Mouse (Mus musculus) MN1 (cell line): ENCODE results near the gene Wdr74.
A peak's percentile ranks its signal among the peaks of the same experiment; 100 is the strongest.
"Not testable (repeated sequence)": the region's sequence is repeated elsewhere in the genome, so short reads cannot be mapped to it uniquely, and the experiment has no call there.

Source experiments
- DNase-seq: peaks from one replicate; pipeline ENCODE4 v3.0.0-alpha.2; 2016; ENCODE audit warnings: low spot score

Gene Wdr74

GRCm38 (mm10) chr19:8715868-8716766, 19.5 kb upstream of the Wdr74 start:
- DNase-seq, result no peak

DNA sequence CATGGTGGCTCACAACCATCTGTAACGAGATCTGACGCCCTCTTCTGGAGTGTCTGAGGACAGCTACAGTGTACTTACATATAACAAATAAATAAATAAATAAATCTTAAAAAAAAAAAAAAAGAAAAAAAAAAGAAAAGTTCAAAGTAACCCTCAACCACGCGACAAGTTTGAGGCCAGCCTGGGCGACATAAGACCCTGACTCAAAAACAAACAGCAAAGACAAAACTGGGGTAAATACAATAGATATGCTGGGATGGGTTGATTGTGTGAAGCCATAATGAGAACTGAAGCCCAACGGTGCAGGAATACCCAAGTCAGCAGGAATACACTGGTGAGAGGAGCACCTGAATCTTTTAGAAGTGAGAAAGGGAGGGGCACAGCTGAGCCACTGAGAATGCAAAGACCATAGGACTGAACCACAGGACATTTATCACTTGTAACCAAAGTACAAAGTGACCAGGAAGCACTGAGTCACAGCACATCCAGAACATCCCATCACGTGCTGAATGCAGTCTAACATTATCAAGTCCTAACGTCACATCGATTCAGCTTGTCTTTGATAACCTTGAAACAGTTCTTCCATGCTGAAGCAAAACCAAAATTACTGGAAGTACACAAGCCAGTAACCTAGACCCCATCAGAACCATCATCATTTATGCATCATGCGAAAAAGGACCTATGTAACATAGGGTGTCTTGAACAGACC, 18.7 kb upstream of the Wdr74 start:
- no peak for DNase-seq

- DNase-seq, result peak; percentile 71
These were observed 17.3 kb upstream of the Wdr74 start for GRCm38 (mm10) chr19:8718357-8718756.

DNA sequence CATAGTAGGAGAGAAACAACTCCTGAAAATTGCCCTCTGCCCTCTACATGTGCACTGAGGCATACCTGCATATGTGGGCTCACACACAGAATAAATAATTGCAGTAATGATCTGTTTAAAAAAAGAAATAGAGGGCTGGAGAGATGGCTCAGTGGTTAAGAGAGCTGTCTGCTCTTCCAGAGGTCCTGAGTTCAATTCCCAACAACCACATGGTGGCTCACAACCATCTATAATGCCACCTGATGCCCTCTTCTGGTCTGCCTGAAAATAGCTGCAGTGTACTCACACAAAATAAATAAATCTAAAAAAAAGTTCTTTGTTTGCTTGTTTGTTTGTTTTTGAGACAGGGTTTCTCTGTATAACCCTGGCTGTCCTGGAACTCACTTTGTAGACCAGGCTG, 16.6 kb upstream of the Wdr74 start:
- not testable (repeated sequence) for DNase-seq

DNA sequence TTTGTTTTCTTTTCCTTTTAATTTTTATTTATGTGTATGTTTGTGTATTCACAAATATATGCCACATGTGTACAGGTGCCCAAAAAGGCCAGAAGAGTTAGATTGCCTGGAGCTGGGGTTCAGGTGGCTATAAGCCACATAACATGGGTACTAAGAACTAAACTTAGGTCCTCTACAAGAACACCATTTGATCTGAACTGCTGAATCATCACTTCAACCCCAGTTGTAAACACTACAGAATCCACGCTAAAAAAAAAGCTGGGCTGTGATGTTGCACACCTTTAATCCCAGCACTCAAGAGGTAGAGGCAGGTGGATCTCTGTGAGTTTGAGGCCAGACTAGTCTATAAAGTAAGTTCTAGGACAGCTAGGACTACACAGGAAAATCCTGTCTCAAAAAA, 14.2 kb upstream of the Wdr74 start:
- no peak for DNase-seq

- DNase-seq, result no peak
These were observed 13.6 kb upstream of the Wdr74 start for GRCm38 (mm10) chr19:8722021-8722420.

GRCm38 (mm10) chr19:8722559-8722906, 13.1 kb upstream of the Wdr74 start:
- DNase-seq, result no peak

DNA sequence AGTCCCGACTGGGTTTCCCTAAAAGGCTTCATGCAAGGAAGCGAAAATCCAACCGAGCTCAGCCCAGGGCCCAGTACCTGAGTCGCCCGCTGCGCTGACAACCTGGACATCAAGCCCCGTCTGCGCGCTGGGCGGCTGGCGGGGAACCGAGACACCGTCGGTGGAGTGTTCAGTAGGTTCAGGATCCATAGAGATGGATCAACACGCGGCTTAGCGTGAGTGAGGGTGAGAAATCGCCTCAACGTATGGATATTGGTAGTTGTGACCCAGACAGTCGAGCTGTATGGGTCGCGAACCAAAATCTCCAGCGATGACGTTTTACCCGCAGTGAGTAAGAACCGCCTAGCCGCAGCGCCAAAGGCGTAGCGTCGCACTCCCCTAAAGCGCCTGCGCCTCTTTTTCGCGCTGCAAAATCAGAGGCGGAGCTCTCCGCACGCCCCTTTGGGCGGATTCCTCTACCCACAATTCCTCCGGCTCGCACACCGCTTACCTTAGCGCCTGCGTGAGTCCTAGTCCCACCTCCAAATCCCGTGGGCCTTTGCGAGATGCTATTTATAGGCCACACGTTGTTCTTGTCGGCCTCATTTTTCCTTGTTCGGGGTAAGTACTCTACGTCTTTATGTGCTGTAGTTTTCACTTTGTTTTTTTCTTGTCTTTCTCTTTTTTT, 12.6 kb upstream of the Wdr74 start, which contains the start of gene Slc3a2:
TSS of gene Slc3a2 (minus strand) at position 463 of the 667 bp plus-strand sequence.
- DNase-seq, result peak; percentile 97

- DNase-seq, result peak; percentile 29
These were observed 11.9 kb upstream of the Wdr74 start for GRCm38 (mm10) chr19:8723574-8724346.

DNA sequence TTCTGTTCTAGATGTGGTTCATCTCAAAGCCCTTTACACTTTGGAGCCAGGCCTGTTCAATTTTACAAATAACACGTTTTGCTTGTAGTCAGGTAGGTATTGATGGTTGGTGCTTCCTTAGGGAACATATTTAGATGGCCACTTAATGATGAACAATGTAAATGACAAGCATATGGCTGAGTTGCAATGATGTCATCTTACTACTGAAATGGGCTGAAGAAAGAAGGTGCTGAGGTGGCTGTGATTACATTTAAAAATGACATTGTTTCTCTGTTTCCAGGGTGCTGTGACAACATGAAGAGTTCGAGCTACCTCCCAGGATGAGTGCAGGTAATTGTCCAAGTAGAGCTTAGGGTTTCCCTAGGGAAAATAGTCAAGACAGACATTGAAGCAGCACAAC, 11.2 kb upstream of the Wdr74 start:
- DNase-seq, result peak; percentile 24

DNA sequence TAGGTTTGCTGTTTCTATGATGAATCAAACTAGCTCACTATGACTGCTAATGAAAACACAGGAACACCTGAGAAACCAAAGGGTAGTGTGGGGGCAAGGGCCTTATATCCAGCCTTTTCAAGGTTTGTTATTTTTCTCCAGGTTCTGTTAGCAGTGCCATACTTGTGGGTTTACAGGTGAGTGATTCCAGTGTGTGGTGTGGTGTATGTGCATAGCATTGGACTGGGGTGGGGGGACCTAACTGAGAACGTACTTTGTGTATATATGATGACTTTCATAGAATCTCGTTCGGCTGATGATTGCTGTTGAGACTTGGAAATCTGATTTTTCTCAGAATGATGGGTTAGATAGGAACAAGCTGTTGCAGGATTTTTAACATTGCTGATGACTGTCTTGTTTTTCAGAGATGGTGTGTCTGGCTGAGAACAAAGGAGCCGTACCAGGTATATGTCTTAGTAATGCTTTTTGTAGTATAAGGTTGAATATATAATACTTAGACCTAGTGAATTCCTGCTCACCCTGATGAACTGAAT, 10.5 kb upstream of the Wdr74 start:
- DNase-seq, result no peak

GRCm38 (mm10) chr19:8726609-8727390, 8.8 kb upstream of the Wdr74 start:
- DNase-seq, result no peak

DNA sequence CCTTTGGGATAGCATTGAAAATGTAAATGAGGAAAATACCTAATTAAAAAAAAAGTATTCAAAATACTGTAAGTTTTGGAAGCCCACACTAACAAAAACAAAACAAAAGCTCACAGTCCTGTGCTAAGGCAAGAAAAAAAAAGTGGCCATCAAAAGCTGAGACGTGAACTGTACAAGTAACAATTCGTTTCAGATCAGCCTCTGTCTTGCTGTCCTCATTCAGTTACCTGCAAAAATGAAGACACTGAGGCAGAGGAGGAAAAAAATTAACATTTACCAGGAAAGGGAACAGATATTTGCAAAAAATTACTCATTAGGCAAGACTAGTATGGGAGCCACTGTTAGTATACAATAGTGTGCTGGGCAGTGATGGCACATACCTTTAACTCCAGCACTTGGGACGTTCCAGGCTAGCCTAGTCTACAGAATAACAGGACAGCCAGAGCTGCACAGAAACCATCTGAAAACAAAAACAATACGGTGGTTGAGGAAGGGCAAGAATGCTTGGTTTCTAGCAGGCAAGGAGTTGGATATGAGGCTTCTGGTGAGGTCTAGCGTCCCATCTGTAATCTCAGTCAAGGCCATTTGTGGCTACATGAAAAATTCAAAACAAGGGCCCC, 8.0 kb upstream of the Wdr74 start:
- no peak for DNase-seq

DNA sequence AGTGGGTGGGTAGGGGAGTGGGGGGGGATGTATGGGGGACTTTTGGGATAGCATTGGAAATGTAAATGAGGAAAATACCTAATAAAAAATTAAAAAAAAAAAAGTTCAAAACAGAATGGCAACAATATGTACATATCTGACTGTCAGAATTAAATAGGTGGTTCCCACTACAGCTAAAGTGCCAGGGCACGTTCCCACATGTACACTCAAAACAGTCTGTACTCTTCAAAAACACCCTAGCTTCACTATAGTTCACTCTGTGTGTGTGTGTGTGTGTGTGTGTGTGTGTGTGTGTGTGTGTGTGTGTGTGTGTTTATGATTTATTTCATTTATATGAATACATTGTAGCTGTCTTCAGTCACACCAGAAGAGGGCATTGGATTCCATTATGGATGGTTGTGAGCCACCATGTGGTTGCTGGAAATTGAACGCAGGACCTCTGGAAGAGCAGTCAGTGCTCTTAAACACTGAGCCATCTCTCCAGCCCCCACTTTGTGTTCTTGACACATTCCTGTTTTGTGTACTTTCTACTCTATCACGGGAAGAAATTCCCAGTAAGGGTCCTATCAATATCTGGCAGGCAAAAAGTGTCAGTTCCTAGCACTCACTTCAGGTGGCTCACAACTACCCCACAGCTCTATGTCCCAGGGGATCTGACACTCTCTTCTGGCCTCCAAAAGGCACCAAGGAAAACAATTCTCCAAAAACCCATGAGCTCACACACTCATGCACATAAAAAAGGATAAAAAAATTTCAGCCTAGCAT, 7.1 kb upstream of the Wdr74 start:
- not testable (repeated sequence) for DNase-seq

DNA sequence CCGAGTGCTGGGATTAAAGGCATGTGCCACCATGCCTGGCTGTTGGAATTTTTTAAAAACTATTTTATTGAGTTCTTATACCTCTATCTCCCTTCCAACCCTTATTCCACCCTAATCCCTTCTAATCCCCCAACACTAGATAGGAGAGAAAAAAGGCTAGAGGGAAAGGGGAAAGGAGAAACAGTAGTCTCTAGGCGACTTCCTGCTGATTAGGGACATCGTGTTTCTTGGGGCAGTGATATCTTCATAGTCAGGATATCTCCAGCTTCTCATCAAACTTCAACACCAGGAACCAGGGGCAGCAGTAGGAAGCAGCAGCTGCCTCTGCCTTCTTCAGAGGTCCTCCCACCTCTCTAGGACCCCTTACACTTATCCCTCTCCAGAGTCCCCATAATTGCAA, 1.3 kb upstream of the Wdr74 start:
- DNase-seq, result no peak

GRCm38 (mm10) chr19:8736160-8736467, 487 bp downstream of the Wdr74 start:
- DNase-seq, result no peak

- DNase-seq, result no peak
These were observed 3.3 kb downstream of the Wdr74 start for GRCm38 (mm10) chr19:8738911-8739310.

DNA sequence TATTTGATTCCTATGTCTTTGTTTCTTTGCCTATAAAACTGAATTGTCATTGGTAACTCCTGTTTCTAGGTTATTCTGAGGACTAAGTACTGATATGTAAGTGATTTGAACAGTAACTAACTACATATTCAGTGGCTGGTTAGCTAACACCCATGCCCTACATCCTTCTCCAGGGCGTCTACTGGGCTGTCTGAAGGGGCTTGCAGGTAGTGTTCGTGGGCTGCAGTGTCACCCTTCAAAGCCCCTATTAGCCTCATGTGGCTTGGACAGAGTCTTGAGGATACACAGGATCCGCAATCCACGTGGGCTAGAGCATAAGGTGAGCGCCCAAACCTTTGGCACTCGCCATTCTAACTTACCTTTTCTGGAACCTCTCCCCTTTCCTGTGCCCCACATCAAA, 4.0 kb downstream of the Wdr74 start:
- DNase-seq, result no peak

DNA sequence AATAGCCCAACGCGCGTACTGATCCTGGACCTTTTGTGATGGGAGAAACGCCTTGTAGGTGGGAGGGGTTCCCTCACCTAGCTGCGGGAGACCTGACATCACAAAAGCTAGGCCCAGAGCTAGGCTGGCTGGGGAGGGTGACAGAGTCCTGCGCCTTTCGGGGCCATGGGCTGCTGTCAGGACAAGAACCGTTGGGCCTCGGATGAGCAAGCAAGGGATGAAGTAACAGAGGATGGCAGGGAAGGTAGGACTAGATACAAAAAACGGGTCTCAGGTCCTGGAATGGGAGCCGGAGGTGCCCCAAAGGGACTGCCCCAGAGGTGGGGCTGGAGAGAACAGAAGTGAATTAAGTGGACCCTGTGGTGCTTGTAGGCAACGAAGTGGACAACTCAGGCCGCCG, 5.0 kb downstream of the Wdr74 start, which contains the start of gene 1700092M07Rik:
TSS of gene 1700092M07Rik (plus strand) at position 116 of the 400 bp plus-strand sequence.
- peak; percentile 24 for DNase-seq
